Mouse (Mus musculus): Measurements from ENCODE around the gene Zfp36.

The Zfp36 gene

GRCm38 (mm10) chr7:28383606-28384005 is 3.6 kb upstream of the Zfp36 start:
- no peak for DNase-seq

- peak; percentile 67 to 73 for DNase-seq
Measured at GRCm38 (mm10) chr7:28382981-28383396, 2.9 kb upstream of the Zfp36 start.

- peak in 1 of 2 experiments; percentile 18 for DNase-seq
Measured at GRCm38 (mm10) chr7:28382347-28382951, 2.4 kb upstream of the Zfp36 start.

- peak; percentile 92 to 95 for DNase-seq
Measured at GRCm38 (mm10) chr7:28381938-28382337, 1.9 kb upstream of the Zfp36 start.

- DNase-seq = peak; percentile 91 to 95
Measured at GRCm38 (mm10) chr7:28381017-28381790, 1.2 kb upstream of the Zfp36 start.

GRCm38 (mm10) chr7:28378769-28379651 is 1.0 kb downstream of the Zfp36 start:
- peak; percentile 95 to 96 for DNase-seq

GRCm38 (mm10) chr7:28378066-28378690 is 1.9 kb downstream of the Zfp36 start:
- peak; percentile 92 to 94 for DNase-seq

- peak; percentile 47 to 54 for DNase-seq
Measured at GRCm38 (mm10) chr7:28377190-28378065, 2.6 kb downstream of the Zfp36 start.

- DNase-seq = peak; percentile 95 to 97
Measured at GRCm38 (mm10) chr7:28376011-28376771, 3.9 kb downstream of the Zfp36 start.

GRCm38 (mm10) chr7:28375176-28375921 is 4.7 kb downstream of the Zfp36 start:
- DNase-seq = peak; percentile 95 to 97

- no peak for DNase-seq
Measured at GRCm38 (mm10) chr7:28374647-28375046, 5.4 kb downstream of the Zfp36 start.

- DNase-seq = no peak
Measured at GRCm38 (mm10) chr7:28373891-28374495, 6.1 kb downstream of the Zfp36 start.

GRCm38 (mm10) chr7:28373131-28373581 is 6.9 kb downstream of the Zfp36 start:
- DNase-seq = peak; percentile 79 to 85

GRCm38 (mm10) chr7:28372251-28373108 is 7.6 kb downstream of the Zfp36 start, which contains the start of gene Plekhg2:
Gene Plekhg2, minus strand, starts transcription at chr7:28372599.
- peak; percentile 99 for DNase-seq

GRCm38 (mm10) chr7:28371514-28371989 is 8.5 kb downstream of the Zfp36 start:
- DNase-seq = peak; percentile 58 to 70

- peak; percentile 72 to 80 for DNase-seq
Measured at GRCm38 (mm10) chr7:28370977-28371513, 9.0 kb downstream of the Zfp36 start.

GRCm38 (mm10) chr7:28370051-28370450 is 10.0 kb downstream of the Zfp36 start:
- no peak for DNase-seq
